Mouse (Mus musculus): ENCODE measurements around the gene Col5a1. TPM values are rescaled to one million over a fixed set of nuclear protein-coding genes. Genes with fewer than 3 reads are reported as not detected.

Col5a1 gene
- polyA plus RNA-seq, 1 experiment from 2014 or later = 20.9 TPM

- DNase-seq (ENCODE audit: low spot score) = no peak
- Histone ChIP-seq H3K27ac (ENCODE audit: low read depth, low read length) (no peak overlapping the region), H3K9me3 (ENCODE audit: control insufficient read depth, low read length) (no peaks in the 10 kb centered on the region), H3K9ac (ENCODE audit: low read length) (no peak overlapping the region), H3K27me3 (ENCODE audit: control insufficient read depth, insufficient read depth, low read length) (no peaks in the 10 kb centered on the region), H3K4me2 (ENCODE audit: low read depth, low read length, severe bottlenecking) (no peak overlapping the region), H3K36me3 (ENCODE audit: control insufficient read depth, insufficient read depth, low read length) (no peaks in the 10 kb centered on the region), H3K4me1 (replicated peaks; ENCODE audit: control insufficient read depth, insufficient read depth, low read length) (no peaks in the 10 kb centered on the region), H3K4me3 (ENCODE audit: low read depth, low read length) (no peak overlapping the region)
- ATAC-seq (replicated peaks; ENCODE audit: low FRiP score) = no peak
- WGBS = 71% methylated on average over 4 of the region's 4 CpGs
Observed at GRCm38 (mm10) chr2:27976512-27976911, 90.3 kb downstream of the Col5a1 start.

- Histone ChIP-seq H3K9me3 (ENCODE audit: control insufficient read depth, low read length) (no peaks in the 10 kb centered on the region), H3K27me3 (ENCODE audit: control insufficient read depth, insufficient read depth, low read length) (no peaks in the 10 kb centered on the region), H3K4me3 (ENCODE audit: low read depth, low read length) (no peak overlapping the region), H3K27ac (ENCODE audit: low read depth, low read length) (no peak overlapping the region), H3K4me1 (replicated peaks; ENCODE audit: control insufficient read depth, insufficient read depth, low read length) (no peaks in the 10 kb centered on the region), H3K36me3 (ENCODE audit: control insufficient read depth, insufficient read depth, low read length) (no peaks in the 10 kb centered on the region), H3K4me2 (ENCODE audit: low read depth, low read length, severe bottlenecking) (no peak overlapping the region), H3K9ac (ENCODE audit: low read length) (no peak overlapping the region)
- no peak for ATAC-seq (replicated peaks; ENCODE audit: low FRiP score)
- no peak for DNase-seq (ENCODE audit: low spot score)
- WGBS = 97% methylated on average over 2 of the region's 2 CpGs
Observed at GRCm38 (mm10) chr2:27981066-27981465, 94.8 kb downstream of the Col5a1 start.

- ATAC-seq (replicated peaks; ENCODE audit: low FRiP score) (no peak), DNase-seq (ENCODE audit: low spot score) (no peak)
- H3K9ac ChIP-seq (ENCODE audit: low read length) = no peak overlapping the region
- H3K9me3 ChIP-seq (ENCODE audit: control insufficient read depth, low read length) = no peaks in the 10 kb centered on the region
- H3K27me3 ChIP-seq (ENCODE audit: control insufficient read depth, insufficient read depth, low read length) = no peaks in the 10 kb centered on the region
- no peaks in the 10 kb centered on the region for H3K4me1 ChIP-seq (replicated peaks; ENCODE audit: control insufficient read depth, insufficient read depth, low read length)
- no peak overlapping the region for H3K27ac ChIP-seq (ENCODE audit: low read depth, low read length)
- H3K36me3 ChIP-seq (ENCODE audit: control insufficient read depth, insufficient read depth, low read length) = no peaks in the 10 kb centered on the region
- WGBS = 85% methylated on average over 14 of the region's 14 CpGs
- H3K4me2 ChIP-seq (ENCODE audit: low read depth, low read length, severe bottlenecking) = no peak overlapping the region
- H3K4me3 ChIP-seq (ENCODE audit: low read depth, low read length) = no peak overlapping the region
Observed at GRCm38 (mm10) chr2:27981621-27982535, 95.7 kb downstream of the Col5a1 start.

- H3K27me3 ChIP-seq (ENCODE audit: control insufficient read depth, insufficient read depth, low read length) = no peaks in the 10 kb centered on the region
- no peak overlapping the region for H3K4me2 ChIP-seq (ENCODE audit: low read depth, low read length, severe bottlenecking)
- ATAC-seq (replicated peaks; ENCODE audit: low FRiP score) (no peak), DNase-seq (ENCODE audit: low spot score) (no peak)
- no peaks in the 10 kb centered on the region for H3K9me3 ChIP-seq (ENCODE audit: control insufficient read depth, low read length)
- H3K36me3 ChIP-seq (ENCODE audit: control insufficient read depth, insufficient read depth, low read length) = no peaks in the 10 kb centered on the region
- H3K9ac ChIP-seq (ENCODE audit: low read length) = no peak overlapping the region
- no peak overlapping the region for H3K27ac ChIP-seq (ENCODE audit: low read depth, low read length)
- H3K4me1 ChIP-seq (replicated peaks; ENCODE audit: control insufficient read depth, insufficient read depth, low read length) = no peaks in the 10 kb centered on the region
- H3K4me3 ChIP-seq (ENCODE audit: low read depth, low read length) = no peak overlapping the region
Observed at GRCm38 (mm10) chr2:27983093-27983492, 96.9 kb downstream of the Col5a1 start.

GRCm38 (mm10) chr2:27983884-27984283, 97.7 kb downstream of the Col5a1 start:
- H3K4me2 ChIP-seq (ENCODE audit: low read depth, low read length, severe bottlenecking) = no peak overlapping the region
- no peaks in the 10 kb centered on the region for H3K4me1 ChIP-seq (replicated peaks; ENCODE audit: control insufficient read depth, insufficient read depth, low read length)
- ATAC-seq (replicated peaks; ENCODE audit: low FRiP score) = no peak
- 61% methylated on average over 3 of the region's 3 CpGs for WGBS
- no peak overlapping the region for H3K4me3 ChIP-seq (ENCODE audit: low read depth, low read length)
- no peaks in the 10 kb centered on the region for H3K36me3 ChIP-seq (ENCODE audit: control insufficient read depth, insufficient read depth, low read length)
- H3K9ac ChIP-seq (ENCODE audit: low read length) = no peak overlapping the region
- no peaks in the 10 kb centered on the region for H3K9me3 ChIP-seq (ENCODE audit: control insufficient read depth, low read length)
- H3K27ac ChIP-seq (ENCODE audit: low read depth, low read length) = no peak overlapping the region
- DNase-seq (ENCODE audit: low spot score) = peak; percentile 67
- no peaks in the 10 kb centered on the region for H3K27me3 ChIP-seq (ENCODE audit: control insufficient read depth, insufficient read depth, low read length)

- Histone ChIP-seq H3K4me2 (ENCODE audit: low read depth, low read length, severe bottlenecking) (no peak overlapping the region), H3K4me3 (ENCODE audit: low read depth, low read length) (no peak overlapping the region), H3K9ac (ENCODE audit: low read length) (no peak overlapping the region), H3K27me3 (ENCODE audit: control insufficient read depth, insufficient read depth, low read length) (no peaks in the 10 kb centered on the region), H3K27ac (ENCODE audit: low read depth, low read length) (no peak overlapping the region), H3K9me3 (ENCODE audit: control insufficient read depth, low read length) (no peaks in the 10 kb centered on the region), H3K4me1 (replicated peaks; ENCODE audit: control insufficient read depth, insufficient read depth, low read length) (no peaks in the 10 kb centered on the region), H3K36me3 (ENCODE audit: control insufficient read depth, insufficient read depth, low read length) (no peaks in the 10 kb centered on the region)
- 87% methylated on average over 4 of the region's 4 CpGs for WGBS
- DNase-seq (ENCODE audit: low spot score) (no peak), ATAC-seq (replicated peaks; ENCODE audit: low FRiP score) (no peak)
Observed at GRCm38 (mm10) chr2:27986751-27987150, 100.5 kb downstream of the Col5a1 start.

GRCm38 (mm10) chr2:27990430-27991211, 104.4 kb downstream of the Col5a1 start:
- H3K27ac ChIP-seq (ENCODE audit: low read depth, low read length) = no peak overlapping the region
- no peak overlapping the region for H3K4me2 ChIP-seq (ENCODE audit: low read depth, low read length, severe bottlenecking)
- H3K9me3 ChIP-seq (ENCODE audit: control insufficient read depth, low read length) = no peaks in the 10 kb centered on the region
- no peaks in the 10 kb centered on the region for H3K27me3 ChIP-seq (ENCODE audit: control insufficient read depth, insufficient read depth, low read length)
- DNase-seq (ENCODE audit: low spot score) = no peak
- H3K4me1 ChIP-seq (replicated peaks; ENCODE audit: control insufficient read depth, insufficient read depth, low read length) = no peaks in the 10 kb centered on the region
- no peak overlapping the region for H3K4me3 ChIP-seq (ENCODE audit: low read depth, low read length)
- 76% methylated on average over 13 of the region's 13 CpGs for WGBS
- ATAC-seq (replicated peaks; ENCODE audit: low FRiP score) = no peak
- H3K36me3 ChIP-seq (ENCODE audit: control insufficient read depth, insufficient read depth, low read length) = no peaks in the 10 kb centered on the region
- no peak overlapping the region for H3K9ac ChIP-seq (ENCODE audit: low read length)

- no peaks in the 10 kb centered on the region for H3K9me3 ChIP-seq (ENCODE audit: control insufficient read depth, low read length)
- no peak for ATAC-seq (replicated peaks; ENCODE audit: low FRiP score)
- WGBS = 59% methylated on average over 5 of the region's 5 CpGs
- no peak overlapping the region for H3K9ac ChIP-seq (ENCODE audit: low read length)
- no peaks in the 10 kb centered on the region for H3K27me3 ChIP-seq (ENCODE audit: control insufficient read depth, insufficient read depth, low read length)
- no peak overlapping the region for H3K4me3 ChIP-seq (ENCODE audit: low read depth, low read length)
- H3K27ac ChIP-seq (ENCODE audit: low read depth, low read length) = no peak overlapping the region
- no peak for DNase-seq (ENCODE audit: low spot score)
- H3K36me3 ChIP-seq (ENCODE audit: control insufficient read depth, insufficient read depth, low read length) = no peaks in the 10 kb centered on the region
- no peaks in the 10 kb centered on the region for H3K4me1 ChIP-seq (replicated peaks; ENCODE audit: control insufficient read depth, insufficient read depth, low read length)
- no peak overlapping the region for H3K4me2 ChIP-seq (ENCODE audit: low read depth, low read length, severe bottlenecking)
Observed at GRCm38 (mm10) chr2:27993416-27993815, 107.2 kb downstream of the Col5a1 start.

All from forebrain, embryonic 11.5 days (tissue).